Mouse (Mus musculus) lung, embryonic 16.5 days (tissue): ENCODE data around the gene Tmem74b. TPM values are rescaled to one million over a fixed set of nuclear protein-coding genes. Genes with fewer than 3 reads are reported as not detected.

ENCODE experiments used
- ATAC-seq: fragments of 200-750 bp; cut with Nextera tagmentation; 2 replicates; pipeline ENCODE4 v1.8.0; 2017; ENCODE audit warnings: low read depth, mild to moderate bottlenecking, moderate library complexity
- H3K27ac ChIP-seq: fragments of 300-500 bp; sonication (generic); 2 replicates; pipeline ENCODE4 v1.5.1; 2014; ENCODE audit warnings: mild to moderate bottlenecking, control low read depth, low read length
- H3K27me3 ChIP-seq: fragments of 300-500 bp; sonication (generic); 2 replicates; pipeline ENCODE4 v1.6.1; 2014; ENCODE audit warnings: low read depth, low read length, mixed read lengths; ENCODE audit not compliant: control insufficient read depth, insufficient read depth
- H3K36me3 ChIP-seq: fragments of 300-500 bp; sonication (generic); 2 replicates; pipeline ENCODE4 v1.6.1; 2014; ENCODE audit warnings: low read length; ENCODE audit not compliant: control insufficient read depth, insufficient read depth
- H3K4me1 ChIP-seq: fragments of 300-500 bp; sonication (generic); replicated peaks from 2 replicates; pipeline ENCODE4 v1.6.1; 2014; ENCODE audit warnings: low read length, mixed read lengths; ENCODE audit not compliant: control insufficient read depth, insufficient read depth
- H3K4me2 ChIP-seq: fragments of 300-500 bp; sonication (generic); 2 replicates; pipeline ENCODE4 v1.6.1; 2014; ENCODE audit warnings: low read depth, low read length, control low read depth
- H3K4me3 ChIP-seq: fragments of 300-500 bp; sonication (generic); 2 replicates; pipeline ENCODE4 v1.5.1; 2014; ENCODE audit warnings: mild to moderate bottlenecking, low read length, control low read depth
- H3K9ac ChIP-seq: fragments of 300-500 bp; sonication (generic); 2 replicates; pipeline ENCODE4 v1.6.1; 2014; ENCODE audit warnings: low read length, control low read depth
- H3K9me3 ChIP-seq: fragments of 300-500 bp; sonication (generic); 2 replicates; pipeline ENCODE4 v1.6.1; 2016; ENCODE audit warnings: low read length; ENCODE audit not compliant: control insufficient read depth
- WGBS: fragments of 180-500 bp; shearing (Covaris S2); extraction: QIAGEN DNeasy Blood & Tissue Kit; methylation state at CpG from one replicate; pipeline ENCODE4 v1.1.7; 2014; 5-methylcytosine and 5-hydroxymethylcytosine counted together
- polyA plus RNA-seq: library from polyadenylated mRNA; unstranded; fragments of >200 nt; fragmentation: Nextera tagmentation; extraction: Ambion mirVana; gene quantifications from 2 replicates; pipeline ENCODE4 v1.2.1, GENCODE M21; 2015

Gene Tmem74b
- polyA plus RNA-seq, 1 experiment from 2014 or later: 1.6 TPM

GRCm38 (mm10) chr2:151739081-151739480 is 37.3 kb downstream of the Tmem74b start:
- no peak overlapping the region for H3K4me2 ChIP-seq
- no peak for ATAC-seq
- no peak overlapping the region for H3K27ac ChIP-seq
- no peaks in the 10 kb centered on the region for H3K9me3 ChIP-seq
- peaks cover 16% of the 10 kb centered on the region for H3K4me1 ChIP-seq
- no peak overlapping the region for H3K9ac ChIP-seq
- no peaks in the 10 kb centered on the region for H3K27me3 ChIP-seq
- H3K4me3 ChIP-seq: no peak overlapping the region
- WGBS: 74% methylated on average over 3 of the region's 3 CpGs
- H3K36me3 ChIP-seq: peaks cover 3% of the 10 kb centered on the region; the same call in 1 of the 2 replicates

- no peak for ATAC-seq
- Histone ChIP-seq H3K9ac (no peak overlapping the region), H3K27ac (no peak overlapping the region), H3K9me3 (no peaks in the 10 kb centered on the region), H3K4me2 (no peak overlapping the region), H3K27me3 (no peaks in the 10 kb centered on the region), H3K4me3 (no peak overlapping the region), H3K36me3 (no peaks in the 10 kb centered on the region; the same call in 1 of the 2 replicates), H3K4me1 (peaks cover 16% of the 10 kb centered on the region)
- 86% methylated on average over 7 of the region's 7 CpGs for WGBS
These were observed 37.7 kb downstream of the Tmem74b start for GRCm38 (mm10) chr2:151739505-151739904.

GRCm38 (mm10) chr2:151740741-151741526 is 39.1 kb downstream of the Tmem74b start:
- Histone ChIP-seq H3K4me1 (peaks cover 16% of the 10 kb centered on the region), H3K27me3 (no peaks in the 10 kb centered on the region), H3K4me2 (peak overlapping the region; percentile 86), H3K9me3 (no peaks in the 10 kb centered on the region), H3K4me3 (peak overlapping the region; percentile 94), H3K27ac (peak overlapping the region; percentile 47), H3K9ac (peak overlapping the region; percentile 89), H3K36me3 (no peaks in the 10 kb centered on the region)
- under 1% methylated on average over 61 of the region's 61 CpGs for WGBS
- ATAC-seq: peak; percentile 96

- H3K4me1 ChIP-seq: peaks cover 16% of the 10 kb centered on the region
- no peak overlapping the region for H3K27ac ChIP-seq
- ATAC-seq: no peak
- 85% methylated on average over 1 of the region's 1 CpGs for WGBS
- no peak overlapping the region for H3K4me2 ChIP-seq
- no peaks in the 10 kb centered on the region for H3K27me3 ChIP-seq
- no peak overlapping the region for H3K9ac ChIP-seq
- no peaks in the 10 kb centered on the region for H3K9me3 ChIP-seq
- H3K4me3 ChIP-seq: no peak overlapping the region
- no peaks in the 10 kb centered on the region for H3K36me3 ChIP-seq
These were observed 40.3 kb downstream of the Tmem74b start for GRCm38 (mm10) chr2:151742084-151742483.

- H3K36me3 ChIP-seq: no peaks in the 10 kb centered on the region
- H3K4me1 ChIP-seq: peaks cover 16% of the 10 kb centered on the region
- no peaks in the 10 kb centered on the region for H3K9me3 ChIP-seq
- ATAC-seq: no peak
- WGBS: 54% methylated on average over 6 of the region's 6 CpGs
- no peaks in the 10 kb centered on the region for H3K27me3 ChIP-seq
- no peak overlapping the region for H3K9ac ChIP-seq
- no peak overlapping the region for H3K27ac ChIP-seq
- H3K4me3 ChIP-seq: no peak overlapping the region
- H3K4me2 ChIP-seq: no peak overlapping the region
These were observed 41.3 kb downstream of the Tmem74b start for GRCm38 (mm10) chr2:151742850-151743679.

- H3K27ac ChIP-seq: no peak within 1 kb of the TSS
- no peak within 1 kb of the TSS for H3K9ac ChIP-seq
- H3K9me3 ChIP-seq: no peaks in the 10 kb centered on the region
- H3K4me2 ChIP-seq: no peak within 1 kb of the TSS
- H3K27me3 ChIP-seq: no peaks in the 10 kb centered on the region
- H3K4me3 ChIP-seq: no peak within 1 kb of the TSS
- ATAC-seq: no peak
- H3K36me3 ChIP-seq: no peaks in the 10 kb centered on the region
- peaks cover 16% of the 10 kb centered on the region for H3K4me1 ChIP-seq
These were observed 42.0 kb downstream of the Tmem74b start, which contains the start of gene Psmf1 for GRCm38 (mm10) chr2:151743845-151744244. Gene Psmf1 (minus strand): TSS chr2:151744186.

GRCm38 (mm10) chr2:151747847-151748705 is 46.3 kb downstream of the Tmem74b start:
- Histone ChIP-seq H3K4me2 (no peak overlapping the region), H3K9ac (no peak overlapping the region), H3K36me3 (no peaks in the 10 kb centered on the region), H3K27me3 (no peaks in the 10 kb centered on the region), H3K4me3 (no peak overlapping the region), H3K4me1 (no peaks in the 10 kb centered on the region), H3K27ac (no peak overlapping the region), H3K9me3 (no peaks in the 10 kb centered on the region)
- peak; percentile 52 for ATAC-seq
- 36% methylated on average over 19 of the region's 19 CpGs for WGBS

GRCm38 (mm10) chr2:151751330-151751729 is 49.5 kb downstream of the Tmem74b start:
- no peaks in the 10 kb centered on the region for H3K27me3 ChIP-seq
- no peaks in the 10 kb centered on the region for H3K36me3 ChIP-seq
- no peak overlapping the region for H3K4me2 ChIP-seq
- H3K4me3 ChIP-seq: no peak overlapping the region
- no peaks in the 10 kb centered on the region for H3K4me1 ChIP-seq
- no peak overlapping the region for H3K9ac ChIP-seq
- H3K27ac ChIP-seq: no peak overlapping the region
- no peaks in the 10 kb centered on the region for H3K9me3 ChIP-seq
- 54% methylated on average over 5 of the region's 5 CpGs for WGBS
- ATAC-seq: no peak
